Mouse (Mus musculus) heart, adult 18-20 months (tissue): ENCODE measurements around the gene Vcl. TPM values are rescaled to one million over a fixed set of nuclear protein-coding genes. Genes with fewer than 3 reads are reported as not detected.
A peak's percentile ranks its signal among the peaks of the same experiment; 100 is the strongest.

Source experiments
- DNase-seq, 2 experiments: peaks; one replicate each; pipeline ENCODE4 v3.0.0; 2021 to 2022; ENCODE audit warnings: mixed read lengths in 1 of 2
- total RNA-seq, 2 experiments: library from RNA; stranded (reverse); gene quantifications; 2 replicates each; pipeline ENCODE4 v1.2.3; 2021

Vcl gene
- total RNA-seq, 2 experiments from 2014 or later = 105 to 116 TPM

- no peak for DNase-seq
These were observed 9.7 kb downstream of the Vcl start for GRCm38 (mm10) chr14:20938860-20939259.

- no peak for DNase-seq
These were observed 16.1 kb downstream of the Vcl start for GRCm38 (mm10) chr14:20945296-20945695.

- no peak for DNase-seq
These were observed 26.8 kb downstream of the Vcl start for GRCm38 (mm10) chr14:20956021-20956420.

GRCm38 (mm10) chr14:20958971-20959370, 29.8 kb downstream of the Vcl start:
- DNase-seq = no peak

- DNase-seq = no peak
These were observed 33.3 kb downstream of the Vcl start for GRCm38 (mm10) chr14:20962466-20962865.

- no peak for DNase-seq
These were observed 33.7 kb downstream of the Vcl start for GRCm38 (mm10) chr14:20962906-20963305.

GRCm38 (mm10) chr14:20963863-20964262, 34.7 kb downstream of the Vcl start:
- DNase-seq = no peak

- DNase-seq = no peak
These were observed 35.1 kb downstream of the Vcl start for GRCm38 (mm10) chr14:20964285-20964684.

- no peak for DNase-seq
These were observed 37.9 kb downstream of the Vcl start for GRCm38 (mm10) chr14:20966959-20967670.

GRCm38 (mm10) chr14:20969066-20969465, 39.9 kb downstream of the Vcl start:
- DNase-seq = no peak

GRCm38 (mm10) chr14:20970389-20970788, 41.2 kb downstream of the Vcl start:
- peak; percentile 37 to 39 for DNase-seq

- peak; percentile 43 to 58 for DNase-seq
These were observed 41.7 kb downstream of the Vcl start for GRCm38 (mm10) chr14:20970927-20971326.

GRCm38 (mm10) chr14:20973821-20974220, 44.6 kb downstream of the Vcl start:
- DNase-seq = no peak

- peak; percentile 30 to 38 for DNase-seq
These were observed 47.5 kb downstream of the Vcl start for GRCm38 (mm10) chr14:20976741-20977140.

- no peak for DNase-seq
These were observed 48.5 kb downstream of the Vcl start for GRCm38 (mm10) chr14:20977726-20978125.

- peak; percentile 83 to 87 for DNase-seq
These were observed 54.6 kb downstream of the Vcl start for GRCm38 (mm10) chr14:20983832-20984231.

- no peak for DNase-seq
These were observed 56.3 kb downstream of the Vcl start for GRCm38 (mm10) chr14:20985482-20985881.

- no peak for DNase-seq
These were observed 62.3 kb downstream of the Vcl start for GRCm38 (mm10) chr14:20991492-20991891.

- peak; percentile 60 to 65 for DNase-seq
These were observed 64.0 kb downstream of the Vcl start for GRCm38 (mm10) chr14:20993067-20993691.

GRCm38 (mm10) chr14:20994475-20994874, 65.3 kb downstream of the Vcl start:
- no peak for DNase-seq

- no peak for DNase-seq
These were observed 66.3 kb downstream of the Vcl start for GRCm38 (mm10) chr14:20995497-20995896.

GRCm38 (mm10) chr14:20996361-20996760, 67.2 kb downstream of the Vcl start:
- peak in 1 of 2 experiments; percentile 13 for DNase-seq

GRCm38 (mm10) chr14:20997548-20997947, 68.3 kb downstream of the Vcl start:
- no peak for DNase-seq

GRCm38 (mm10) chr14:20999617-21000016, 70.4 kb downstream of the Vcl start:
- DNase-seq = no peak
